ENCODE assay signal across 26 mouse cellular contexts in genomic region chr7:15918371-15918770, GRCm38 (mm10). TPM values are rescaled to one million over a fixed set of nuclear protein-coding genes. Genes with fewer than 3 reads are reported as not detected.
A peak's percentile ranks its signal among the peaks of the same experiment; 100 is the strongest.
DNase-seq lines count a peak whose midpoint lies in the region; ATAC-seq and TF ChIP-seq lines count a peak whose summit lies in the region.
"Had no signal": no experiment of that assay in that cellular context is flagged by ENCODE, and none has a peak within 500 bp of the region (broad histone marks: within the 10 kb centered on the region; RNA-seq: fewer than 3 reads in every experiment).

No protein-coding gene starts in this region.

- peak; percentile 65 for DNase-seq in adrenal gland, postnatal 10 days
- DNase-seq in adrenal gland, adult (ENCODE audit: inconsistent age in 2 of 2, low spot score in 1 of 2): no peak
- peak; percentile 60 for DNase-seq in gastrocnemius, adult 2 months
- no peak for DNase-seq in gastrocnemius, postnatal 14 days
- DNase-seq in kidney, postnatal 36 days: peak; percentile 16 to 46
- no peak for DNase-seq in kidney, adult 11 months
- DNase-seq in liver, postnatal 0 days: peak; percentile 39
- DNase-seq: cerebellum, adult 18-20 months; embryo, embryonic 11 days; gastrocnemius, postnatal 10 days; heart, postnatal 36 days had no signal

- H3K9ac ChIP-seq in liver, postnatal 0 days (replicated peaks): no peak overlapping the region
- H3K9ac ChIP-seq: embryonic facial prominence, embryonic 12.5 days; forebrain, embryonic 15.5 days; heart, embryonic 13.5 days; hindbrain, embryonic 15.5 days had no signal

- no peak overlapping the region for H3K27ac ChIP-seq in gastrocnemius, adult 2 months
- H3K27ac ChIP-seq in liver, postnatal 0 days (ENCODE audit: low read depth): no peak overlapping the region
- H3K27ac ChIP-seq: embryonic facial prominence, embryonic 12.5 days; forebrain, embryonic 15.5 days; heart, embryonic 13.5 days; hindbrain, embryonic 15.5 days had no signal

- TF ChIP-seq CTCF in gastrocnemius, adult 2 months (IDR thresholded peaks at IDR 0.05): no peak
- no peak for TF ChIP-seq CTCF in liver, postnatal 0 days (IDR thresholded peaks at IDR 0.05; ENCODE audit: low read depth)

- H3K4me3 ChIP-seq in gastrocnemius, adult 2 months: no peak overlapping the region
- H3K4me3 ChIP-seq in liver, postnatal 0 days (ENCODE audit: low read depth, low read length): no peak overlapping the region
- H3K4me3 ChIP-seq: embryonic facial prominence, embryonic 12.5 days; forebrain, embryonic 15.5 days; heart, embryonic 13.5 days; hindbrain, embryonic 15.5 days had no signal

- H3K36me3 ChIP-seq in liver, postnatal 0 days (replicated peaks; ENCODE audit: insufficient read depth, low read length): peaks cover 16% of the 10 kb centered on the region; the same call in 1 of the 2 replicates

- TF ChIP-seq EP300 in liver, postnatal 0 days (IDR thresholded peaks at IDR 0.05; ENCODE audit: low read depth): no peak

- H3K4me2 ChIP-seq in liver, postnatal 0 days (ENCODE audit: low read depth, low read length): no peak overlapping the region
- H3K4me2 ChIP-seq: embryonic facial prominence, embryonic 12.5 days; forebrain, embryonic 15.5 days; heart, embryonic 13.5 days; hindbrain, embryonic 15.5 days had no signal

- no peak for ATAC-seq in liver, postnatal 0 days
- ATAC-seq: activated CD4-positive, CD25-positive, alpha-beta regulatory T cell, adult 4 months; forebrain, embryonic 15.5 days; intestine, embryonic 16.5 days; Patski had no signal

- 0 out of 2 replicates have a peak, but pooled peaks cover under 1% of the 10 kb centered on the region for H3K27me3 ChIP-seq in liver, postnatal 0 days (ENCODE audit: insufficient read depth, low read length)
- H3K27me3 ChIP-seq: embryonic facial prominence, embryonic 12.5 days; forebrain, embryonic 15.5 days; heart, embryonic 13.5 days; hindbrain, embryonic 15.5 days; Patski had no signal

- intact Hi-C loops in gastrocnemius, adult 2 months (cut with DNase I): no loop called here
- intact Hi-C loops in gastrocnemius, postnatal 14 days (cut with DNase I; ENCODE audit: low total_unique reads): no loop called here

- no peaks in the 10 kb centered on the region for H3K9me3 ChIP-seq in liver, postnatal 0 days (ENCODE audit: low read length)
- H3K9me3 ChIP-seq: embryonic facial prominence, embryonic 12.5 days; forebrain, embryonic 15.5 days; heart, embryonic 13.5 days; hindbrain, embryonic 15.5 days had no signal

- H3K4me1 ChIP-seq in liver, postnatal 0 days (ENCODE audit: insufficient read depth): peaks cover 21% of the 10 kb centered on the region

RNA-seq across cellular contexts. Expression of gene Selenow, which starts 3.8 kb away (rescaled TPM):
- total RNA-seq in adrenal gland, postnatal 10 days (2021): 100 to 1,000 TPM; 187 to 228 TPM
- 1,000 to 10,000 TPM; 1,391 to 1,893 TPM for total RNA-seq in gastrocnemius, adult 2 months (2021)
- total RNA-seq in gastrocnemius, postnatal 14 days (2021): 100 to 1,000 TPM; 759 to 773 TPM
- 158 and 189 TPM in 2 replicates for polyA plus RNA-seq in liver, postnatal 0 days (2015; fragmentation: Nextera tagmentation; extraction: Ambion mirVana)

RNA-seq across cellular contexts. Expression of gene Nop53, which starts 27.5 kb away (rescaled TPM):
- 100 to 1,000 TPM; 198 to 201 TPM for total RNA-seq in adrenal gland, postnatal 10 days (2021)
- 10 to 100 TPM; 85.7 to 97.4 TPM for total RNA-seq in gastrocnemius, adult 2 months (2021)
- total RNA-seq in gastrocnemius, postnatal 14 days (2021): 100 to 1,000 TPM; 121 to 127 TPM
- polyA plus RNA-seq in liver, postnatal 0 days (2015; fragmentation: Nextera tagmentation; extraction: Ambion mirVana): 82.6 and 90.6 TPM in 2 replicates

RNA-seq across cellular contexts. Expression of gene Crxos, which starts 36.0 kb away (rescaled TPM):
- total RNA-seq in adrenal gland, postnatal 10 days (2021): under 1 TPM in 1 of 2 experiments, not detected in 1; 0.42 TPM
- not detected for total RNA-seq in gastrocnemius, adult 2 months (2021)
- not detected for total RNA-seq in gastrocnemius, postnatal 14 days (2021)
- polyA plus RNA-seq in liver, postnatal 0 days (2015; fragmentation: Nextera tagmentation; extraction: Ambion mirVana): not detected in 2 replicates
- total RNA-seq: common myeloid progenitor, adult 5-6 weeks; gastrocnemius, postnatal 10 days; heart, adult 8-10 months; heart, postnatal 36 days; MEL had no signal
- polyA plus RNA-seq: activated CD4-positive, CD25-positive, alpha-beta regulatory T cell, adult 4 months; C2C12; embryonic facial prominence, embryonic 12.5 days; forebrain, embryonic 11.5 days; gonadal fat pad, adult 2 months; heart, embryonic 13.5 days; heart, postnatal 0 days; hindbrain, embryonic 11.5 days; hindbrain, embryonic 15.5 days; intestine, embryonic 16.5 days; Patski had no signal

RNA-seq across cellular contexts. Expression of gene Crx, which starts 38.6 kb away (rescaled TPM):
- not detected for total RNA-seq in adrenal gland, postnatal 10 days (2021)
- not detected for total RNA-seq in gastrocnemius, adult 2 months (2021)
- not detected for total RNA-seq in gastrocnemius, postnatal 14 days (2021)
- not detected in 2 replicates for polyA plus RNA-seq in liver, postnatal 0 days (2015; fragmentation: Nextera tagmentation; extraction: Ambion mirVana)
- total RNA-seq: common myeloid progenitor, adult 5-6 weeks; gastrocnemius, postnatal 10 days; heart, adult 8-10 months; heart, postnatal 36 days; MEL had no signal
- polyA plus RNA-seq: activated CD4-positive, CD25-positive, alpha-beta regulatory T cell, adult 4 months; C2C12; embryonic facial prominence, embryonic 12.5 days; forebrain, embryonic 11.5 days; gonadal fat pad, adult 2 months; heart, embryonic 13.5 days; heart, postnatal 0 days; hindbrain, embryonic 11.5 days; hindbrain, embryonic 15.5 days; intestine, embryonic 16.5 days; Patski had no signal

RNA-seq across cellular contexts. Expression of gene Ehd2, which starts 49.0 kb away (rescaled TPM):
- total RNA-seq in adrenal gland, postnatal 10 days (2021): 100 to 1,000 TPM; 140 to 156 TPM
- total RNA-seq in gastrocnemius, adult 2 months (2021): 10 to 100 TPM; 31.4 to 38.7 TPM
- 100 to 1,000 TPM in 1 of 2 experiments, 10 to 100 TPM in 1; 91.3 to 101 TPM for total RNA-seq in gastrocnemius, postnatal 14 days (2021)
- 1.9 and 2.7 TPM in 2 replicates for polyA plus RNA-seq in liver, postnatal 0 days (2015; fragmentation: Nextera tagmentation; extraction: Ambion mirVana)

Comparison
In these comparisons a context has a peak if more than half of its experiments do, and no peak if none do; other contexts are left out.
1. DNase-seq: peak in adrenal gland, postnatal 10 days (single experiment), gastrocnemius, adult 2 months (single experiment), kidney, postnatal 36 days (2 of 2) and liver, postnatal 0 days (single experiment); none in adrenal gland, adult (0 of 2), gastrocnemius, postnatal 14 days (single experiment) and kidney, adult 11 months (single experiment).